ENCODE assay signal across 10 mouse cellular contexts in the genomic region with DNA sequence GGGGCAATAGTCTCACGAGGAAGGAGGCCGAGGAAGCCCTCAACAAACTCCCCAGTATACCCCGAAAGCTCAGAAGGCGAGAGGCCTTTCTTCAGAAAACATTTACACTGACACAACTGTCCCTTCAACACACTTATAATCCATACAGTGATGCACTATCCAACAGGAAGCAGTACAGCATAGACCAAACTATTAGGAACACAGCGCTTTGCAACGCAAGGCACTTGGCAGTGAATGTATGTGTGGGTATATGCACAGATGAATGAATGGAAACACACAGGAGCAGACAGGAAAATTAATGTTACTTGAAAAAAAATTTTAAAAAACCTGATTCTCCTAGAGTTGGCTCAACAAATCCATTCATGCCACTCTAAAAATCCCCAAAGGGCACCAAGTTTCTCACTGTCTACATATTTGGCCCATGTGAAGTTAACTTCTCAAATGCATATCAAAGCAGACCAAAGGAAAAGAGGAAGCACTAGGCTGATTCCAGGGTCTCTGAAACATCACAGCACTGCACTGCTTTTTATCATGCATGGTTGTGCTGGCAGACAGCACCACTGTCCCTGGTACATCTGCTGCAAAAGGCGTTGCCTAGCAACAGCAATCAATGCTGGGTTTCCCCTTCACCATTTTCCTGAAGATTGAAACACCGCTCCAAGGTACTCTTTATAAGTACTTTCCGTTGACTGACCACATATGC.
DNase-seq lines count a peak whose midpoint lies in the region; ATAC-seq lines count a peak whose summit lies in the region.
"Had no signal": no experiment of that assay in that cellular context is flagged by ENCODE, and none has a peak within 500 bp of the region (broad histone marks: within the 10 kb centered on the region; RNA-seq: fewer than 3 reads in every experiment).

No protein-coding gene starts in this region.

- H3K27ac ChIP-seq in hindbrain, embryonic 15.5 days (replicated peaks), result peak overlapping the region; percentile 59
- peak overlapping the region; percentile 49; the same call in 1 of the 2 replicates for H3K27ac ChIP-seq in midbrain, embryonic 12.5 days (replicated peaks)

- H3K9ac ChIP-seq in hindbrain, embryonic 15.5 days, result no peak overlapping the region
- no peak overlapping the region for H3K9ac ChIP-seq in midbrain, embryonic 12.5 days (replicated peaks)

- H3K4me3 ChIP-seq in hindbrain, embryonic 15.5 days, result no peak overlapping the region
- H3K4me3 ChIP-seq in midbrain, embryonic 12.5 days, result no peak overlapping the region
- H3K4me3 ChIP-seq: erythroblast, embryonic 14.5 days had no signal

- WGBS in hindbrain, embryonic 15.5 days, result 58% methylated on average over 9 of the region's 9 CpGs
- WGBS in midbrain, embryonic 12.5 days, result 83% methylated on average over 9 of the region's 9 CpGs

- no peaks in the 10 kb centered on the region for H3K36me3 ChIP-seq in hindbrain, embryonic 15.5 days
- no peaks in the 10 kb centered on the region for H3K36me3 ChIP-seq in midbrain, embryonic 12.5 days

- H3K4me1 ChIP-seq in hindbrain, embryonic 15.5 days (replicated peaks), result peaks cover 30% of the 10 kb centered on the region
- peaks cover 19% of the 10 kb centered on the region; the same call in 1 of the 2 replicates for H3K4me1 ChIP-seq in midbrain, embryonic 12.5 days

- peak; percentile 53 for DNase-seq in right cerebral cortex, adult 18-20 months
- DNase-seq in right cerebral cortex, postnatal 4 days, result no peak
- DNase-seq in lung, postnatal 4 days, result no peak
- DNase-seq in gastrocnemius, adult 18-20 months (ENCODE audit: low spot score), result no peak
- no peak for DNase-seq in adrenal gland, adult 18-20 months (ENCODE audit: low spot score in 2 of 2)
- DNase-seq: heart, postnatal 10 days had no signal

- no peaks in the 10 kb centered on the region for H3K9me3 ChIP-seq in hindbrain, embryonic 15.5 days
- H3K9me3 ChIP-seq in midbrain, embryonic 12.5 days, result no peaks in the 10 kb centered on the region

- peak; percentile 91 for ATAC-seq in hindbrain, embryonic 15.5 days (ENCODE audit: low FRiP score, low read depth)
- ATAC-seq in midbrain, embryonic 12.5 days (ENCODE audit: low FRiP score, low read depth), result peak; percentile 66; the same call in 1 of the 2 replicates
- ATAC-seq in megakaryocyte-erythroid progenitor cell, adult 5-6 weeks (replicated peaks; ENCODE audit: low FRiP score, low TSS enrichment, poor library complexity, severe bottlenecking), result no peak

- peak overlapping the region; percentile 11; the same call in 1 of the 2 replicates for H3K4me2 ChIP-seq in hindbrain, embryonic 15.5 days
- H3K4me2 ChIP-seq in midbrain, embryonic 12.5 days (replicated peaks), result no peak overlapping the region

- H3K27me3 ChIP-seq in hindbrain, embryonic 15.5 days, result no peaks in the 10 kb centered on the region
- no peaks in the 10 kb centered on the region for H3K27me3 ChIP-seq in midbrain, embryonic 12.5 days
